Mouse (Mus musculus) liver, postnatal 0 days (tissue): ENCODE results near the gene Cmtm4.

ENCODE experiments used
- CTCF ChIP-seq: sonication (generic); IDR thresholded peaks from 2 replicates; pipeline ENCODE4 v1.5.1; 2016; ENCODE audit warnings: antibody characterized with exemption, low read depth
- EP300 ChIP-seq: IDR thresholded peaks from 2 replicates; pipeline ENCODE4 v1.6.1; 2016; ENCODE audit warnings: antibody characterized with exemption, low read depth, mild to moderate bottlenecking

DNA sequence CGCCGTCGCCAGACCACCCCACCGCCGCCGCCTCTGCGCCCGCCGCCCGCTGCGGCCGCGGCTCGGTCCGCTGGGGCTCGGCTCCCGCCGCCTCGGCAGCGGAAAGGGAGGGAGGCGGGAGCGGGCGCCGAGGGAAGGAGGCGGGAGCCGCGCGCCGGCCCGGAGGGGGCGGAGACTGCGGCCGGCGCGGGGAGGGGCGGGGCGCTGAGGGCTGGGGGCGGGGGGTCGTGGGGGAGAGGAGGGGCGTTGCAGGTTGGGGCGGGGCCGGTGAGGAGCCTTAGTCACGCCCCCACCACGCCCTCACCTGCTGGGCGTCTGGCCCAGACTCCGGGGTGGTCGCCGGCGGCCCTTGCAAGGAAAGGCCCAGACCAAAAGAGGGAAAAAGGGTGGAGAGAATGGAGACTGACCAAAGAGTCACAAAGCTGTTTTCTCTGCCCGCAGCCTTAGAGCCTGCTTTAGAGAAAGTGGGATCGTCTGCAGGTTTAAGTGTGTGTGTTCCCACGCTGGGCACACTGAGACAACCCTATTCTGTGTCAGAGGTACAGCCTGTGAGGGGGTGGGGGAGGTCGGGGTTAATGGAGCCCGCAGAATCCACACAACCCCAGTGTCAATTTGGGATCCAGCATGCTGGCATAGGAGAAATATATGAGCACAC, at the start of gene Cmtm4:
- TF ChIP-seq EP300 (no peak), CTCF (no peak)
